Mouse (Mus musculus): Measurements from ENCODE around the gene Myrfl. TPM values are rescaled to one million over a fixed set of nuclear protein-coding genes. Genes with fewer than 3 reads are reported as not detected.
A peak's percentile ranks its signal among the peaks of the same experiment; 100 is the strongest.

The Myrfl gene
- polyA plus RNA-seq, 1 experiment from 2014 or later, result 0.04 TPM

- H3K27ac ChIP-seq, result no peak overlapping the region
- 78% methylated on average over 7 of the region's 7 CpGs for WGBS
- DNase-seq (ENCODE audit: low spot score), result no peak
- no peaks in the 10 kb centered on the region for H3K36me3 ChIP-seq
- H3K4me1 ChIP-seq, result peaks cover 12% of the 10 kb centered on the region; the same call in 1 of the 2 replicates
- H3K9me3 ChIP-seq (replicated peaks), result no peaks in the 10 kb centered on the region
- H3K4me3 ChIP-seq, result no peak overlapping the region
- H3K27me3 ChIP-seq (ENCODE audit: low read depth, poor library complexity, severe bottlenecking), result no peaks in the 10 kb centered on the region
Observed at GRCm38 (mm10) chr10:116733651-116734050, 163.1 kb downstream of the Myrfl start.

- no peaks in the 10 kb centered on the region for H3K27me3 ChIP-seq (ENCODE audit: low read depth, poor library complexity, severe bottlenecking)
- no peak for DNase-seq (ENCODE audit: low spot score)
- 80% methylated on average over 10 of the region's 10 CpGs for WGBS
- peaks cover 24% of the 10 kb centered on the region for H3K4me1 ChIP-seq
- H3K36me3 ChIP-seq, result no peaks in the 10 kb centered on the region
- H3K27ac ChIP-seq, result no peak overlapping the region
- no peak overlapping the region for H3K4me3 ChIP-seq
- no peaks in the 10 kb centered on the region for H3K9me3 ChIP-seq (replicated peaks)
Observed at GRCm38 (mm10) chr10:116730033-116730652, 166.6 kb downstream of the Myrfl start.

- no peaks in the 10 kb centered on the region for H3K27me3 ChIP-seq (ENCODE audit: low read depth, poor library complexity, severe bottlenecking)
- peaks cover 24% of the 10 kb centered on the region for H3K4me1 ChIP-seq
- H3K36me3 ChIP-seq, result no peaks in the 10 kb centered on the region
- no peaks in the 10 kb centered on the region for H3K9me3 ChIP-seq (replicated peaks)
- no peak overlapping the region for H3K27ac ChIP-seq
- 77% methylated on average over 8 of the region's 10 CpGs for WGBS
- no peak overlapping the region for H3K4me3 ChIP-seq
- no peak for DNase-seq (ENCODE audit: low spot score)
Observed at GRCm38 (mm10) chr10:116728860-116729259, 167.9 kb downstream of the Myrfl start.

GRCm38 (mm10) chr10:116727702-116728298 is 168.9 kb downstream of the Myrfl start:
- peak overlapping the region; percentile 29 for H3K4me3 ChIP-seq
- WGBS, result 32% methylated on average over 14 of the region's 14 CpGs

More at GRCm38 (mm10) chr10:116727702-116728298, 168.9 kb downstream of the Myrfl start:
- no peaks in the 10 kb centered on the region for H3K36me3 ChIP-seq
- peaks cover 24% of the 10 kb centered on the region for H3K4me1 ChIP-seq
- H3K9me3 ChIP-seq (replicated peaks), result no peaks in the 10 kb centered on the region
- peak overlapping the region; percentile 77 for H3K27ac ChIP-seq
- no peaks in the 10 kb centered on the region for H3K27me3 ChIP-seq (ENCODE audit: low read depth, poor library complexity, severe bottlenecking)
- DNase-seq (ENCODE audit: low spot score), result peak; percentile 41

Other genes with a start within 250 kb of the Myrfl start
- 36.7 and 40.0 TPM in 2 replicates for gene Rab3ip, start 53.9 kb upstream of the Myrfl start, polyA plus RNA-seq (2016; fragmentation: Nextera tagmentation; extraction: Ambion mirVana)
- gene Gm10271, start 75.7 kb upstream of the Myrfl start, polyA plus RNA-seq (2016; fragmentation: Nextera tagmentation; extraction: Ambion mirVana), result not detected in 2 replicates
- 0.05 TPM in 1 of 2 replicates, not detected in the other for gene Best3, start 89.4 kb upstream of the Myrfl start, polyA plus RNA-seq (2016; fragmentation: Nextera tagmentation; extraction: Ambion mirVana)
- 0.10 TPM in 1 of 2 replicates, not detected in the other for gene Lrrc10, start 148.4 kb upstream of the Myrfl start, polyA plus RNA-seq (2016; fragmentation: Nextera tagmentation; extraction: Ambion mirVana)
- gene Cct2, start 166.9 kb upstream of the Myrfl start, polyA plus RNA-seq (2016; fragmentation: Nextera tagmentation; extraction: Ambion mirVana), result 350 and 402 TPM in 2 replicates